Mouse (Mus musculus) cerebellum, adult 9-11 months (tissue): ENCODE results near the gene Tmem273.

ENCODE experiments used
- DNase-seq: peaks from one replicate; pipeline ENCODE4 v3.0.0; 2022

Gene Tmem273

GRCm38 (mm10) chr14:32814961-32815360 lies 29.2 kb downstream of the Tmem273 start:
- no peak for DNase-seq

GRCm38 (mm10) chr14:32816533-32816932 lies 30.8 kb downstream of the Tmem273 start:
- no peak for DNase-seq

GRCm38 (mm10) chr14:32817258-32817657 lies 31.5 kb downstream of the Tmem273 start:
- no peak for DNase-seq

- DNase-seq: no peak
These were observed 33.5 kb downstream of the Tmem273 start for GRCm38 (mm10) chr14:32819297-32819696.

GRCm38 (mm10) chr14:32822812-32823211 lies 37.0 kb downstream of the Tmem273 start:
- no peak for DNase-seq

GRCm38 (mm10) chr14:32823861-32824260 lies 38.1 kb downstream of the Tmem273 start:
- no peak for DNase-seq

GRCm38 (mm10) chr14:32824267-32825150 lies 38.7 kb downstream of the Tmem273 start:
- no peak for DNase-seq

- DNase-seq: no peak
These were observed 39.8 kb downstream of the Tmem273 start for GRCm38 (mm10) chr14:32825426-32826032.

- DNase-seq: no peak
These were observed 41.4 kb downstream of the Tmem273 start for GRCm38 (mm10) chr14:32827165-32827564.

GRCm38 (mm10) chr14:32827994-32828650 lies 42.4 kb downstream of the Tmem273 start:
- no peak for DNase-seq

GRCm38 (mm10) chr14:32833847-32834246 lies 48.1 kb downstream of the Tmem273 start, which contains the start of gene Fam170b:
Gene Fam170b, plus strand, starts transcription at chr14:32833962.
- no peak for DNase-seq

- DNase-seq: no peak
These were observed 49.4 kb downstream of the Tmem273 start for GRCm38 (mm10) chr14:32835181-32835580.

GRCm38 (mm10) chr14:32835596-32835995 lies 49.8 kb downstream of the Tmem273 start:
- no peak for DNase-seq

- DNase-seq: no peak
These were observed 50.4 kb downstream of the Tmem273 start for GRCm38 (mm10) chr14:32836191-32836590.

- no peak for DNase-seq
These were observed 56.3 kb downstream of the Tmem273 start for GRCm38 (mm10) chr14:32842052-32842451.

GRCm38 (mm10) chr14:32854059-32854458 lies 68.3 kb downstream of the Tmem273 start:
- no peak for DNase-seq

- no peak for DNase-seq
These were observed 70.5 kb downstream of the Tmem273 start for GRCm38 (mm10) chr14:32856246-32856645.

- peak; percentile 26 for DNase-seq
These were observed 71.0 kb downstream of the Tmem273 start, which contains the start of gene Vstm4 for GRCm38 (mm10) chr14:32856681-32857328. Gene Vstm4, plus strand, starts transcription at chr14:32856756.

- no peak for DNase-seq
These were observed 72.6 kb downstream of the Tmem273 start for GRCm38 (mm10) chr14:32858361-32858760.

GRCm38 (mm10) chr14:32858941-32859510 lies 73.3 kb downstream of the Tmem273 start:
- DNase-seq: no peak

- no peak for DNase-seq
These were observed 74.2 kb downstream of the Tmem273 start for GRCm38 (mm10) chr14:32859831-32860569.

GRCm38 (mm10) chr14:32861149-32861581 lies 75.4 kb downstream of the Tmem273 start:
- DNase-seq: no peak
